Mouse (Mus musculus): ENCODE results near the gene Rap2a.
A peak's percentile ranks its signal among the peaks of the same experiment; 100 is the strongest.

The Rap2a gene

DNA sequence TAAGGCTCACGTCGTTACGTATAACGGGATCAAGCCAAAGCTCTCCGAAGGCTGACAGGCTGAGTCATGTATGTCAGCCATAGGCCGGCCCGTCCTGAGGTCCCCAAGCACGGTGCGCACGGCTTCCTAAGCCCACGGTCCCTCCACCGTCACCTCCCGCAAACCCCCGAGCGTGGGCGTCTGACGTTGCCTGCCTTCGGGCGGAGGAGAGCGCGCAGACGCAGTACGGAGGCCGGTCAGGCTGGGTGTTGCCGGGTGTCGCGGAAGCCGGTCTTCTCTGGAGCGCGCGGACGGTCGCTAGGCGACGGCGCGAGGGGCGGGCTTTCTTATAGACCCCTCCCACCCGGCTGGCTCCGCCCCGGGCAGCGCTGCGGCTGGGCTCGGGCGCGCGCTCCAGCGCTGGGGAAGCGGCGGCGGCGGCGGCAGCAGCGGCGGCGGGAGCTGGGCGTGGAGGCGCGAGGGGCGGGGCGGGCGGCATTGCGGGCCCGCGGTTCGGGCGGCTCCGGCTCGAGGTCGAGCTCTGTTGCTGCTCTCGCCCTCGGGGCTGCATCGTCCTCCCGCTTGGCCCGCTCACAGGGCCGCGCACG is at the start of gene Rap2a:
Gene Rap2a, plus strand, starts transcription at position 463 of the 587 bp plus-strand sequence.
- peak; percentile 96 to 97 for DNase-seq (ENCODE audit: low spot score in 2 of 2)

DNA sequence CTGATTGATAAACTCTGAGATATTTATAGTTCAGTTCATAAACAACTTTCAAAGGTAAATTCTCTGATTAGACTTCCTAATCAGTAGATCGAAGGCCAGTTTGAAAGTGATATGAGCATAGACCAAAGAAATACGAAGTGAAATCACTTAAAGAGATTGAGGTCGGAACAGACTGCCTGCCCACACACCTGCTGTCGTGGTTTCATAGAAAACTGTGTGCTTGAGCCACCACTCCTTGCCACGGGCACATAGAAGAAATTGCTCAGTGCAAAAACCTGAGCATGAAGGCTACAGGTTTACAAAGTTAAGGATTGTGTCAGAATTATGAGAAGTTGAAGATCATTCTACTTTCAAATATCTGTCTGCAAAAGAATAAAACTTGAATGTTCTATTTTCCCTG is 49.7 kb upstream of the Rap2a start:
- DNase-seq (ENCODE audit: low spot score in 2 of 2) = no peak

DNA sequence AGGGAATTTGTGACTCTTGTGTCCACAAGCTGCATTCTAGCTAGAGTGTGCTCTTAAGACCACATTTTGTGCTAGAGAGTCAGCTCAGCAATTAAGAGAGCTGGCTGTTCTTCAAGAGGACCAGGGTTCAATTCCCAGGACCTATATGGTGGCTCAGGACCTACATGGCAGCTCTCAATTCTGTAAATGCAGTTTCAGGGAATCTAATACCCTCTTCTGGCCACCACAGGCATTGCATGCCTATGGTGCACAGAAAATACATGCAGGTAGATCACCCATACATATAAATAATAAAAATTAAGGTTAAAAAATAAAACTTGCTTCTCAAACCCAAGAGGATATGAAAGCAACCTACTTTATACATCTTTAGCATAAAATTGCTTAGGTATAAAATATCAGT is 45.5 kb upstream of the Rap2a start:
- no peak for DNase-seq (ENCODE audit: low spot score in 2 of 2)

DNA sequence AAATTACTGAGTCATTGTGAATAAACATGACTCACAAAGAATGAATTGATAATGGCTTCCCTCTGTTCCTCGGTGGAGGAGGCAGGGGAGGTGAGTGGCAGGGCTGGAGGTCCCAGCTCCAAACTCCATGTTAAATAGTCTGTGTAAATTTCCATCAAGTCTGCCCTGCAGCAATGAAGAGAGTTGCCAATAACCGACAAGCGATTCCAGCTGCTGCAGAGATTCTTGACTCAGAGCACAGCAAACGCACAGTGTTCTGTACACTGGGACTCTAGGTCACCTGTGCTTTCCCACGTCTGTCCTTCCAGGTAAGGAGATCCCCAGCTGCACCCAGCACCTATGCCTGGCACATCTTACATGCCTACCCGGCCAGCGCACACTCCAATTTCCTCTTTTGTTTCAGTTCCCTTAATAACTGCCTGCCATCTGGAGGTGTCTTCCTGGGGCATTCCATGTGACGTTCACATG is 44.3 kb upstream of the Rap2a start:
- DNase-seq (ENCODE audit: low spot score in 2 of 2) = no peak

DNA sequence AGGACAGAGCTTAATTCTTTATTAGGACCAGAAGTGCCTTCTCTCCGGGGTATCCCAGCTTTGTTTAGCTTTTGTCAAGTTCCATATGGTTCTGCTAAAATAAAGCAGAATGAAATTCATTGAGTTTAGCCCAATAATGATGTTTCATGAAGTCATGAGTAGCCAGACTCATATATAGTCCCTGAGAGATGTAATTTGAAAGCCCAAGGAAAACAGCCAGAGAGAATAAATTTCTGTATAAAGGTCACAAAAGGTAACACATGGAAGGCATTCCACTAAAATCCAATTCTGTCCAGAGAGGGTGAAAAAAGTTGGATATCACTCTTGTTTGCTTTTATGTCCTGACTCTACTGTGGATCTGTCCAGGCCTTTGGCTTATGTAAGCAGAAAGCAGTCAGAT is 43.4 kb upstream of the Rap2a start:
- no peak for DNase-seq (ENCODE audit: low spot score in 2 of 2)

DNA sequence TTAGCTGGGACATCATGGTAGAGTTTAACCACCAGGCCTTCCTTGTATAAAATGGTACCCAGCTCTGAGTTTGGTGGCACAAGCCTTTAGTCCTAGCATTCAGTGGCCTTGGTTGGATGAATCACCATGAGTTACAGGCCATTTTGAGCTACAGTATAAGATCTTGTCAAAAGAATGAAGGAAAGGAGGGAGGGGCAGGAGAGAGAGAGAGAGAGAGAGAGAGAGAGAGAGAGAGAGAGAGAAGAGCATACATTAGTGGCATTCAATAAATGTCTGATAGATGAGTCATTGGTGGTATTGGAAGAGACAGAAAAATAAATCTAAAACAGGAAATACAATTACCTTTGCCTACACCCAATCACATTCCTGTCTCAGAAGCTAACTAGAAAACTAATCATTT is 37.5 kb upstream of the Rap2a start:
- DNase-seq (ENCODE audit: low spot score in 2 of 2) = no peak

DNA sequence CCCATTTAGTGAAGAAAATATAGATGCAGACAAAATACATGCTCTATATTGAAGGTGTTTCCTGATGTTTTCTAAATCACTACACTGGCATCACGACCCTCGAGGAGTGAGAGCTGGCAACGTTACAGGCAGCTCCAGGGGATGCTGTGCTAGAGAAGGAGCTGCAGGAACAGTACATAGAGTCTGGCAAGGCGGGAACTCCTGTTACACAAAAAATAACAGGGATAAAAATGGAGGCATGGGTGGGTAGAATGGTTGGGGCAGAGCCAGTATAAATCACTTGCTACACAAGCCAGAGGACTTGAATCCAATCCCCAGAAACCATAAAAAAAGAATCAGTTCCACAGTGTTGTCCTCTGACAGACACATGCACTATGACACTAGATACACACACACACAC is 37.0 kb upstream of the Rap2a start:
- DNase-seq (ENCODE audit: low spot score in 2 of 2) = no peak

DNA sequence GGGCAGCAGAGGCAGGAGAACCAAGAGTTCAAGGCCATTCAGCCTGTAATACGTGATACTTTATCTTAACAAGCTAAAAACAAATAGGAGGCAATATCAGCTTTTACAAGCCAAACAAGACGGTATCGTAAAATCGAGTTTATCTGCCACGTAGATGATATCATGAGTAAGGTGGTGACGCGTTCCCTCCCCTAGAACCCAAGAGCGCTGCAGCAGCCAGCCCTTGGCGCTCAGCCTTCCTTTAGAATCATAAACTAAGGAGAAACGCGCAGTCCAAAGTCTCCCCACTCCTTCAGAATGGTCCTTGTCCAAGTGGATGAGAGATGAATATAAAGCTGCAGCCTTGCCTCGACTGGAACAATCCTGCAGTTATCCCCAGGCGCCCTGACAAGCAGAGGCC is 36.4 kb upstream of the Rap2a start:
- DNase-seq (ENCODE audit: low spot score in 2 of 2) = no peak

DNA sequence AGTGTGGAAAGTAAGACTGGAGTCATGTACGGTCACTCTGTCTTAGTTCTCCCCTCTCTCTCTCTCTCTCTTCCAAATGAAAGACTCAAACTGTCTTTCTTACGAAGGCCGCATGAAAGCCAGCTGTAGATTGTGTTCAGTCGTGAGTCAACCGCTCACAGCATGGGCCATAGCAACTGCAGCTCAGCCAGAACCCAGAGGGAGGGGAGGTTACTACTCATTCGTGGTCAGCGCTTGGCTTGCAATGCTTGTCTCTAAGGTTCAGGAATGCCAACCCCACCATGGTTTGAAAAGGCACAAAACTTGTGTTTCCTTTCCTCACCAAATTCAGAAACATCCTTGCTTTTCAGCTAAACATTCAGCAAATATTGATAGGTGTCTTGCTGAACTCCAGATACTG is 24.0 kb upstream of the Rap2a start:
- DNase-seq (ENCODE audit: low spot score in 2 of 2) = no peak

DNA sequence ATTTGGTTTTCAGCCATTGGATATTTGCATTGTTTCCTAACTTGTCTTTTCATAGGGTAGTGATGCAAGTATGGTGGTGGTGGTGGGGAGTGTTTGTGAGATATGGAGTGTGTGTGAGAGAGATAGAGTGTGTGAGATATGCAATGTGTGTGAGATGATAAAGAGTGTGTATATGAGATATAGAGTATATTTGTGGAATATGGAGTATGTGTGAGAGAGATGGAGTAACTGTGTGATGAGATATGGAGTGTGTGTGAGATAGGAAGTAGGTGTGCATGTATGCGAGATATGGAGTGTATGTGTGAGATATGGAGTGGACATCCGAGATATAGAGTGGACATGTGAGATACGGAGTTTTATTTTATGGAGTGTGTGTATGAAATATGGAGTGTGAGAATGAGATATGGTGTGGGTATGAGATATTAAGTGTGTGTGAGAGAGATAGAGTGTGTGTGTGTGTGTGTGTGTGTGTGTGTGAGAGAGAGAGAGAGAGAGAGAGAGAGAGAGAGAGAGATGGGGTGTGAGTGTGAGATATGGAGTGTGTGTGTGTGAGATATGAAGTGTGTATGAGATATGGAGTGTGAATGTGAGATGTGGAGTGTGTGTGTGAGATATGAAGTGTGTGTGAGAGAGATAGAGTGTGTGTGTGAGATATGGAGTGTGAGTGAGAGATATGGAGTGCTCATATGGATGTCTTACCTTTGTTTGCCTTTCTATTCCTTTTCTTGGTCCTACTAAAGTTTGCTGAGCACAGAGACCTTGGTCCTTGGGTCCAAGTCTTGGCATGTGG is 14.1 kb upstream of the Rap2a start:
- no peak for DNase-seq (ENCODE audit: low spot score in 2 of 2)

DNA sequence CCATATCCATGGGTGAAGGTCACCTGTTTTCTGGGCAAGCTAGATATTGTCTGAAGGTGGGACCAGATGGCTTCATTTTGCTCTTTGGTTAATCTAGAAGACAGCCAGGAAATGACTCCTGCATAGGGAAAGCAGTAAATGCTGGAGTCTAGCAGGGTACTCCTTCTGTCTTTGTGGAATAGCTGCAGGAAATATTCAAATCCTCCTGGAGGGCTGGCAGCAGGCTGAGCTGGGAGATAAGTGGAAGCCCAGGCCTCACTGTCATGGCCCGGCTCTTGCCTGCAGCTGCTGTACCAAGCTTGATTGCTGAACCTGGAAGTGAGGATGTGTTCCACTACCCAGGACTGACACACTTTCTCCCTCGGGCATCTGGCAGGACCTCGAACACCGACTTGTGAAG is 11.4 kb upstream of the Rap2a start:
- no peak for DNase-seq (ENCODE audit: low spot score in 2 of 2)

DNA sequence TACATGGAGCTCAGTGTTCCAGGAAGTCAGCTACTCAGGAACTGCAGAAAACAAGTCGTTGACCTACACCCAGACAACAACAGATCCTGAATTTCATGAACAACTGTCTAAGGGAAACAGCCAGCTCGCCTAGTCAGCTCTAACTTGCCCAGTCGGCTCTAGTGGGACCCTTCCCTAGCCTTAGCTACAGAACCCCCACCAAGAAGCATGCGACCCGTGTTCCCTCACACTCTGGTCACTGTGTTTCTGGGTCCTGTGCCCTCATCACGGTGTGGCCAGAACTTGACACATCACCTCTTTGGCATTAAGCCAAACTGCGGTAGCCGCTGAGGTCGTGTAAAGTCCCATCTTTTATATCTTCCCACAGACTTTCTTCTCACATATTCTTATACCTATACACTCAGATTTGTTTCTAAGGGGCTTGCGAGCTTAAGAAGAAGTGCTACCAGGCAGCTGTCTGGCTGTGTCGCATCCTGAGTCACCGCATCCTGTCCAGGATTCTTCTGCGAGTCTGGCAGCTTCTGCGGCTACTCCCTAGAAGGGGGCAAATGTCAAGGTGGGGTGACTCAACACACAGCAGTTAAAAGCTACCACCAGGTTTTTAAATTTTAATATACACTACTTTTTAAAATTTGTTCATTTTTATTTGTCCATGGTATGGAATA is 9.0 kb upstream of the Rap2a start:
- DNase-seq (ENCODE audit: low spot score in 2 of 2) = no peak

DNA sequence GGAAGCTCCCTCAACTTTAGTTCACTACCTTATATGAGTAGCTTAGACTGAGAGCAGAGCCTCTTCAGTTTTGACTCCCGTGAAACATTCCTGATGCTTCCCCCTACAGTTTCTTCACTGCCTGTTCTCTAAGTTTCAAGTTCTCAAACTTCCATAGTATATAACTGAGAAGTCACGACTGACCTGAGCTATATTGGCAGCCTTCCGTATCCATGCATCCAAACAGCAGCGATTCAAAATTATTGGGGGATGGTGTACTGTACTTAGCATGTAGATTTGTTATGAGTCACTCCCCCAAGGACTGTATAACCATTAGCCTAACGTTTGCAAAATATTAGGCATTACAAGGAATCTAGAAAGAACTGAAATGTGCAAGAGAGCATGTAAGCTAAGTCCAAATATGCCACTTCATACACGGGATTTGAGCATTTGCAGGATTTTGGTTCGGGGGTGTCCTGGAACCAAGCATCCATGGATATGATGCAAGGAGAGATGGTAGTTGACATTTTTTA is 2.0 kb upstream of the Rap2a start:
- no peak for DNase-seq (ENCODE audit: low spot score in 2 of 2)

DNA sequence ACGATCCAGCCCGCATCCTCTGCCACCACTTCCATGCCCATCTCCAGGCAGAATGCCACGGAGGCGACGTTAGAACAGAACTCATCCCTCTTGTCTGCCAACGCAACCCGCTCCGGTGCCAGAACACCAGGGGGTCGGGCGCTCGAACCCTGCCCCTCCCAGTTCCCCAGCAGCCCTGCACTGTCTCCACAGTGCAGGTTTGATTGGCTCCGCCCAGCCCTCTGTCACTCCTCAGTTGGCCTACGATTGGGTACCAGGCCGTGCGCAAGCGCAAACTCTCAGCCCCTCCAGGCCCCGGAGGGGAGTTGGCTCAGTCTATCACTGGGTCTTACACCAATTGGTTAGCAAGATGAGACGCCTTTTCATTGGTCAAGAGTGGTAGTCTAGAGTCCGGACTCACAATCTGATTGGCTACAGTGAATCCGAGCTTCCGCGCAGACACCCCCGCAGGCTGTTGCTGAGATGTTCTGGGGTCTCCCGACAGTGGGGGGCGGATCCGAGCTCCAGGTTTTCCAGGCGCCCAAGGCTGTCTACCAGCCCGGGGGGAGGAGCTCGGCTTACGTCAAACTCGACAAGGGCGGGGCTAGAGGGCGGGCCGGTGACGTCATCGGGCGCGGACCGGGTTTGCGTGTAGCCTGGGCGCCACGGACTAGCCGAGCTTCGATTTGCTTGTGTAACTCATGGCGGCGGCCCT is 809 bp upstream of the Rap2a start:
- peak; percentile 98 to 99 for DNase-seq (ENCODE audit: low spot score in 2 of 2)

DNA sequence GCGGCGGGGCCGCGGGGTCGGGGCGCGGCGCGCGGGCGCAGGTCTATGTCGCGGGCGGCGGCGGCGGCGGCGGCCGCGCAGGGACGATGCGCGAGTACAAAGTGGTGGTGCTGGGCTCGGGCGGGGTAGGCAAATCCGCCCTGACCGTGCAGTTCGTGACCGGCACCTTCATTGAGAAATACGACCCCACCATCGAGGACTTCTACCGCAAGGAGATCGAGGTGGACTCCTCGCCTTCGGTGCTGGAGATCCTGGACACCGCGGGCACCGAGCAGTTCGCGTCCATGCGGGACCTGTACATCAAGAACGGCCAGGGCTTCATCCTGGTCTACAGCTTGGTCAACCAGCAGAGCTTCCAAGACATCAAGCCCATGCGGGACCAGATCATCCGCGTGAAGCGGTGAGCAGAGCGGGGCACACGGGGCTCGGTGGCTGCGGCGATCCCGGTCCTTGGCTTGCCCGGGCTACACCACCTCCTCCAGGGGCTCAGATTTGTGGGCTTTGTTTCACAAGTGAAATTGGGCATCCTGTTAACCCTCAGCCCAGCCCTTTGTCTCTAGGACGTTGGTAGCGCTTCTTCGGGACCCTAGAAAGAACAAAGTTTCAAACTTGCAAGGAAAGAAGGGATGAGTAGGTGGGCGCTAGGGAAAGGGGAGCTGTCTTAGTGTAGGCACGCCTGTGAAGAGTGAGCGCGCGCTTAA is 547 bp downstream of the Rap2a start:
- DNase-seq (ENCODE audit: low spot score in 2 of 2) = peak in 1 of 2 experiments; percentile 16

DNA sequence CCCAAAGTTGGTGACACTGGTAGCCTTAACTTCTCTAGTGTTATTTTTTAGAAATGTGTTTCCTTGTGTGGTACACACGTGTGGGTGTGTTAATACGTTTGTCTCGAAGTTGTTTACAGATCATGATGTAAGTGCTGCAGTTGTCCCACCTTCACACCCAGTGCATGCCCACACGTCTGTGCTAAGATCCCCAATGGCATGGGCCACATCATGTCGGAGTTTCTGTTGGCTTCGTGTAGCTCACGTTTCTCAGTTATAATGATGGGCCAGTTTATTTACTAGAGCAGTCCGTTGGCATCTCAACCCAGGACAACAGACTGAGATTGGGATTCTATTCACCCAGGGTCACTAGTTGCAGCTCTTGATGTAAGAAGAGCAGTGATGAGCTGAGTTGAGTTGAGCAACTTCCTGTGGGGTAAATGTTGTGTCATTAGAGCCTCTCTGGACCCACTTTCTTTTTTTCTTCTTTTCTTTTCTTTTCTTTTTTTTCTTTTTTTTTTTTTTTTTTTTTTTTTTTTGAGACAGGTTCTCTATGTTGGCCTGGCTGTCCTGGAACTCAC is 2.2 kb downstream of the Rap2a start:
- no peak for DNase-seq (ENCODE audit: low spot score in 2 of 2)

DNA sequence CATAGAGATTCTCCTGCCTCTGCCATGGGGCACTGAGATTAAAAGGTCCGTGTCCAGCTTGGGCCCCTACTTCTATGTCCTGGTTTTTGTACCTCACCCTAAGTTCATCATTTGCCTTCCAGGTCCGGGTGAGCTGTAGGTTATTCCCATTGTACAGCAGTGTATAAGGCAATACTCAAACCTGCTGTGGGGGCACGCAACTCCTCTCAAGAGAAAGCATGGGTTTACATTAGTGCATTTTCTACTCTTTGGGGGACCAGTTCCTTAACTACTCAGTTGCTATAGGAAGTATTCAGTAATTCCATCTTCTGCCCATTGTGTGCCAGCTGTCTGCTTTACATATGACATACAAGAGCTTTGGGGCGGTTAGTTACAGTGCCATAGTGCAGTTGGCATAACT is 2.7 kb downstream of the Rap2a start:
- no peak for DNase-seq (ENCODE audit: low spot score in 2 of 2)

DNA sequence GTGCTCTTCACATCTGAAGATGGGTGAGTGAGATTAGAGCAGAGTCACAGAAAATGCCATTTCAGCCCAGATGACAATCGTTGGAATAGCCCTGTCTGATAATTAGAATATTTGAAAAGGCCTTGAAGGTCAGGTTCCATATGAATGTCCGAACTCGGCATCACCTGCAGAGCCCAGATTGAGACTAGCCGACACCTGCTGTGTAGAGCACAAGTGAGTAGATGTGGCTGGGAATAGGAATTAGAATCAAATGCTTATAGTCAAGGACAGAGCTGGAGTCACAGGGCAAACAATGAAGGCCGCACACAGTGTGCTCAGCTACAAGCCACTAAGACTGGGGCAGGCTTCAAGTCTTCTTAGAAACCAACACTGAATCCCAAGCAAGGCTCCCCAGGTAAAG is 6.3 kb downstream of the Rap2a start:
- no peak for DNase-seq (ENCODE audit: low spot score in 2 of 2)

DNA sequence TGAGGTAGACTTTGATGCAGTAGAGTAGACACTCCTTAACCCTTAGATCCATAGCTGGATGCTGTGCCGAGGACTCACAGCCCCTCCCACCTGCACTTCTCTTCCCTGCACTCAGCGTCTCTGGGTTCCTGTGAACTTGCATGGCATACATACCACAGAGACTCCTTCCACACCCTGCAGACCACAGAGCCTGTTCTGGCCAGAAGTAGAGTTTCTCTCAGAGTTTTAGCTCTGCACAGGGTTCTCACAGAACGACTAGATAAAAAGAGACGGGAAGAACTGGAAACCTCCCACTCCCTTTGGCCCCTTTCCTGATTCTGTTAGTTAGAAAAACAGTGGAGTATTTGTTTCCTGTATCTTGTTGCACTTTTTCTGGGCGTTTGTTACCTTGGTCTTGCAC is 18.0 kb downstream of the Rap2a start:
- DNase-seq (ENCODE audit: low spot score in 2 of 2) = no peak

DNA sequence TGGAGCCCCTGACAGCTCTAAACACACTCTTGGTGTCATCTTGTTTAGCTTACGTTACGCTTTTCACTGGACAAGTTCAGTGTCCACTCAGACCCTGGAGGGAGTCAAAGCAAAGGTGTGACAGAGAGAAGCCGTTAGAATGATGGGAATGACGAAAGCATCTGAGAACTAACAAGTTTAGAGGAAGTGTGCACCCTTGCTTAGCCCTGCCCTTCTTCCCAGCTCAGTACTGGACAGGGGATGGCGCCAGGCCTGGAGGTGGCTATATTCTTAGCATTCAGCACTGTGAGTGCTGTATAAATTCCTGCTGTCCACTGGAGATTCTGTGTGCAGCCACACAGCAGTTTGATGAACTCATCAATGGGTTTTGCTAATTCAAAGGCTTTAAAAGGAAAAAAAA is 18.6 kb downstream of the Rap2a start:
- DNase-seq (ENCODE audit: low spot score in 2 of 2) = no peak

DNA sequence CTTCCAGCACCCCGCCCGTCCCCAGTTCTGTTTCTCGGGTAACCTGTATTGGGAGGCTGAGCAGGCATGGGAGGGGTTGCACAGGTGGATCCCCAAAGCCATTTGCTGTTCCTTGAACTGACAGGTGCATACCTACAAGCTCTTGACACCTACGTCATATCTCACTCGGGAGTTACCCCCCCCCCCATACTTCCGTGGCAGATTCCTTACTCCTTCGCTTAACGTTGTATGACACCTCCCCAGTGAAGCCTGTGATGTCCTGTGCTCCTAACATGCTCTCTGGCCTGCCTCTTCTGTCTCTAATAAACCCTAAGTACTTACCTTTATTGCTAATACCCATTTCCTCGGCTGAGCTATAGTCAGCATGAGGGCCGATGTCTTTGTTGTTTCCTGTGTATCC is 20.9 kb downstream of the Rap2a start:
- no peak for DNase-seq (ENCODE audit: low spot score in 2 of 2)
